Mouse (Mus musculus): ENCODE measurements around the gene Swap70. TPM values are rescaled to one million over a fixed set of nuclear protein-coding genes. Genes with fewer than 3 reads are reported as not detected.

The Swap70 gene
- total and polyA plus RNA-seq, 3 experiments: 18.3 to 23.3 TPM; not detected in 1

DNA sequence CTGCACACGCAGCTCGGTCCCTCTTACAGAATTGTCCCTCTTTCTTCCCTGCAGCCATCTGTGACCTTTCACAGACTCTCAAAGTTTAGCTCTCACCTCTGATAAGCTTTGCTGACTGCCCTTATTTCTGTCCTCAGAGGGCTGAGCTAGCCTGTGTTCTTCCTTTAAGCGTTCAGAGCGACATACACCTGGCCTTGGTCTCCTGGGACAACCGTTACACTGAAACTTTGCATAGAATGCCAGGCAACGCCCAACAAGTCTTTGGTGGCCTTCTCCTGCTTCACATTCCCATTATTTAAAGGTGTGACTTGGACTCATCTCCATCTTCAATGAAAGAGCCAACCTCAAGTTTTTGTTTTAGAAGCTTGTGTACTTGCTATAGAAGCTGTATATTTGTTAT is 13.2 kb upstream of the Swap70 start:
- Histone ChIP-seq H3K79me2 (ENCODE audit: control insufficient read depth, insufficient read depth, low read length, poor library complexity) (no peaks in the 10 kb centered on the region), H3K9ac (ENCODE audit: control insufficient read depth, low read depth, low read length, poor library complexity, severe bottlenecking) (no peak overlapping the region), H3K4me3 (ENCODE audit: control insufficient read depth in 1 of 2, insufficient read depth in 1 of 2, low read depth in 2 of 2, low read length in 2 of 2) (no peak overlapping the region), H3K27ac (ENCODE audit: control insufficient read depth, low read depth, low read length) (no peak overlapping the region), H3K9me3 (replicated peaks; ENCODE audit: insufficient read depth, low read length) (no peaks in the 10 kb centered on the region), H3K4me1 (ENCODE audit: control insufficient read depth in 1 of 2, insufficient read depth in 2 of 2, low read length in 2 of 2) (peaks cover 8 to 16% of the 10 kb centered on the region in 2 experiments), H3K36me3 (ENCODE audit: control insufficient read depth in 1 of 2, insufficient read depth in 2 of 2, low read length in 2 of 2) (peaks cover 0 to 9% of the 10 kb centered on the region in 2 experiments; a peak in 2 of 4 replicates), H3K27me3 (ENCODE audit: control insufficient read depth in 1 of 2, insufficient read depth in 2 of 2, low read length in 2 of 2) (no peaks in the 10 kb centered on the region)
- DNase-seq (ENCODE audit: low read depth, low spot score): no peak
- TF ChIP-seq CTCF (IDR thresholded peaks at IDR 0.05 in 2 of 3, conservative IDR thresholded peaks at IDR 0.05 in 1 of 3; ENCODE audit: control insufficient read depth in 1 of 3, insufficient read depth in 1 of 3, low read depth in 2 of 3, low read length in 3 of 3, poor library complexity in 1 of 3, severe bottlenecking in 1 of 3) (no peak), MAFK (IDR thresholded peaks at IDR 0.05; ENCODE audit: borderline replicate concordance, low read depth, low read length) (no peak), NELFE (IDR thresholded peaks at IDR 0.05; ENCODE audit: low read depth, low read length) (no peak), CHD1 (IDR thresholded peaks at IDR 0.05; ENCODE audit: low read depth, low read length) (no peak), HCFC1 (IDR thresholded peaks at IDR 0.05; ENCODE audit: low read depth, low read length) (no peak), TCF12 (IDR thresholded peaks at IDR 0.05; ENCODE audit: low read depth, low read length) (no peak), KAT2A (conservative IDR thresholded peaks at IDR 0.05; ENCODE audit: low read depth, low read length) (no peak), ZMIZ1 (IDR thresholded peaks at IDR 0.05; ENCODE audit: low read depth, low read length) (no peak), MAZ (IDR thresholded peaks at IDR 0.05; ENCODE audit: low read depth, low read length) (no peak), TBP (IDR thresholded peaks at IDR 0.05; ENCODE audit: low read depth, low read length) (no peak), SIN3A (IDR thresholded peaks at IDR 0.05; ENCODE audit: low read length) (no peak), ZNF384 (IDR thresholded peaks at IDR 0.05; ENCODE audit: low read depth, low read length) (no peak)

DNA sequence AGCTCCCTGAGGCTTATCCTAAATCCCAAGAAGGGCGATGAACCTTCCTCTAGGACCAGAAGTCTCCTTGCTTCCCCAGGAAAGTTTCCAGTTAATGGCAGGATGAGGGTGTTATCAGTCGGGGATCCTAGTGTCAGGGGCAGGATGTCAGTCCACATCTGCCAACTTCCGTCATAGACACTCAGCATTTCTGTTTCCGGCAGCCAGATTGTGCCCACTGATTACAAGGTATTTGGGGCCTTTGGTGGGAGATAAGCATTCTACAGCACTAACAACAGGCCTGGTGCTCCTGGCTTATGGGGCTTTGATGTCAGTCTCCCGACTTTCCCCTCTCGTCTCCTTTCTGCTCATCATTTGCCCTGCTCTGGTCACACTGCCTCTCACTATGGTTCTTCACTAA is 12.1 kb upstream of the Swap70 start:
- peak; percentile 52 for DNase-seq (ENCODE audit: low read depth, low spot score)
- H3K27ac ChIP-seq (ENCODE audit: control insufficient read depth, low read depth, low read length): no peak overlapping the region
- no peaks in the 10 kb centered on the region for H3K9me3 ChIP-seq (replicated peaks; ENCODE audit: insufficient read depth, low read length)
- H3K27me3 ChIP-seq (ENCODE audit: control insufficient read depth in 1 of 2, insufficient read depth in 2 of 2, low read length in 2 of 2): no peaks in the 10 kb centered on the region
- H3K4me1 ChIP-seq (ENCODE audit: control insufficient read depth in 1 of 2, insufficient read depth in 2 of 2, low read length in 2 of 2): peaks cover 8 to 13% of the 10 kb centered on the region in 2 experiments
- no peak overlapping the region for H3K9ac ChIP-seq (ENCODE audit: control insufficient read depth, low read depth, low read length, poor library complexity, severe bottlenecking)
- peaks cover 0 to 9% of the 10 kb centered on the region in 2 experiments; a peak in 2 of 4 replicates for H3K36me3 ChIP-seq (ENCODE audit: control insufficient read depth in 1 of 2, insufficient read depth in 2 of 2, low read length in 2 of 2)
- H3K4me3 ChIP-seq (ENCODE audit: control insufficient read depth in 1 of 2, insufficient read depth in 1 of 2, low read depth in 2 of 2, low read length in 2 of 2): no peak overlapping the region
- no peaks in the 10 kb centered on the region for H3K79me2 ChIP-seq (ENCODE audit: control insufficient read depth, insufficient read depth, low read length, poor library complexity)
- TF ChIP-seq RAD21 (IDR thresholded peaks at IDR 0.05; ENCODE audit: low read depth, low read length) (no peak), ZNF384 (IDR thresholded peaks at IDR 0.05; ENCODE audit: low read depth, low read length) (no peak), BHLHE40 (IDR thresholded peaks at IDR 0.05; ENCODE audit: borderline replicate concordance, low read depth, low read length) (no peak), E2F4 (IDR thresholded peaks at IDR 0.05; ENCODE audit: borderline replicate concordance, low read depth, low read length) (no peak), ZMIZ1 (IDR thresholded peaks at IDR 0.05; ENCODE audit: low read depth, low read length) (no peak), SMC3 (IDR thresholded peaks at IDR 0.05; ENCODE audit: low read depth, low read length) (no peak), USF1 (IDR thresholded peaks at IDR 0.05; ENCODE audit: low read depth, low read length) (no peak), MAX (IDR thresholded peaks at IDR 0.05; ENCODE audit: low read length) (no peak), EP300 (IDR thresholded peaks at IDR 0.05; ENCODE audit: low read depth in 1 of 2, low read length in 2 of 2) (peak; percentile 75 to 85), ZC3H11A (IDR thresholded peaks at IDR 0.05; ENCODE audit: low read depth, low read length) (no peak), CHD2 (IDR thresholded peaks at IDR 0.05; ENCODE audit: low read length) (no peak), MAZ (IDR thresholded peaks at IDR 0.05; ENCODE audit: low read depth, low read length) (no peak), HCFC1 (IDR thresholded peaks at IDR 0.05; ENCODE audit: low read depth, low read length) (no peak), POLR2AphosphoS5 (IDR thresholded peaks at IDR 0.05; ENCODE audit: borderline replicate concordance, low read depth, low read length) (no peak), RCOR1 (IDR thresholded peaks at IDR 0.05; ENCODE audit: low read depth, low read length) (peak; percentile 67), JUND (IDR thresholded peaks at IDR 0.05; ENCODE audit: low read depth, low read length) (no peak), MEF2A (IDR thresholded peaks at IDR 0.05; ENCODE audit: extremely low read depth, insufficient replicate concordance, low read depth, low read length, poor library complexity, severe bottlenecking) (no peak), TCF12 (IDR thresholded peaks at IDR 0.05; ENCODE audit: low read depth, low read length) (peak; percentile 88), MYB (IDR thresholded peaks at IDR 0.05; ENCODE audit: low read depth, low read length) (no peak), TAL1 (IDR thresholded peaks at IDR 0.05; ENCODE audit: low read length) (peak; percentile 41), POLR2AphosphoS2 (IDR thresholded peaks at IDR 0.05; ENCODE audit: low read length) (no peak), ELF1 (IDR thresholded peaks at IDR 0.05; ENCODE audit: low read depth, low read length) (0 out of 2 replicates have a peak, but pooled peaks have one; percentile 26), UBTF (IDR thresholded peaks at IDR 0.05; ENCODE audit: borderline replicate concordance, insufficient read depth, low read depth, low read length) (no peak), GATA1 (IDR thresholded peaks at IDR 0.05; ENCODE audit: low read depth, low read length) (peak; percentile 91), MYC (IDR thresholded peaks at IDR 0.05; ENCODE audit: low read depth, low read length) (no peak), NELFE (IDR thresholded peaks at IDR 0.05; ENCODE audit: low read depth, low read length) (no peak)
